Mouse (Mus musculus) liver, embryonic 14 days (tissue): ENCODE data around the gene Pdcl2. TPM values are rescaled to one million over a fixed set of nuclear protein-coding genes. Genes with fewer than 3 reads are reported as not detected.

Experiments
- polyA plus RNA-seq: library from polyadenylated mRNA; depleted of rRNA; stranded (reverse); fragments of >200 nt; gene quantifications from 2 replicates; pipeline ENCODE4 v1.2.3, GENCODE M21; 2012; rRNA removed

Pdcl2 gene
- not detected in 2 replicates for polyA plus RNA-seq

DNA sequence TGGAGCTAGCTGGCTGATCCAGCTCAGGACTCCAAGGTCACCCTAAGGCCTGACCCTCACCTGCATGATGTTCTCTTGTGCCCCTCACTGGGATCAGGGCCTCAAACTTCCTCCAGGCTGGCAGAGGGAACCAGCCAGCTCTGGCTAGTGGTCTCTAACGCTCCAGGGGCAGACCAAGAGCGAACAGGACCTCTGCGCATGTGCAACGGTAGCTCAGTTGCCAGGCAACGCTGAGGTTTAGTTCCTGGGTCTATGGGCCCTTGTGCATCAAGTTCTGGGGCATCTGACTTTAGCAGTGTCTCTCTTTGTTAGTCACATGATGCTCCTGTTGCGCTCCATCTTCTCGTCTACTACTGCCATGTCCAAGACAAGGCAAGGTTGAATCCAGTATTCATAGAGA, at the start of gene Pdcl2:
Gene Pdcl2, minus strand, starts transcription at position 204 of the 400 bp plus-strand sequence.

GRCm38 (mm10) chr5:76363453-76364104, 32.6 kb upstream of the Pdcl2 start, which contains the start of gene Nmu:
Gene Nmu, minus strand, starts transcription at chr5:76363788.

DNA sequence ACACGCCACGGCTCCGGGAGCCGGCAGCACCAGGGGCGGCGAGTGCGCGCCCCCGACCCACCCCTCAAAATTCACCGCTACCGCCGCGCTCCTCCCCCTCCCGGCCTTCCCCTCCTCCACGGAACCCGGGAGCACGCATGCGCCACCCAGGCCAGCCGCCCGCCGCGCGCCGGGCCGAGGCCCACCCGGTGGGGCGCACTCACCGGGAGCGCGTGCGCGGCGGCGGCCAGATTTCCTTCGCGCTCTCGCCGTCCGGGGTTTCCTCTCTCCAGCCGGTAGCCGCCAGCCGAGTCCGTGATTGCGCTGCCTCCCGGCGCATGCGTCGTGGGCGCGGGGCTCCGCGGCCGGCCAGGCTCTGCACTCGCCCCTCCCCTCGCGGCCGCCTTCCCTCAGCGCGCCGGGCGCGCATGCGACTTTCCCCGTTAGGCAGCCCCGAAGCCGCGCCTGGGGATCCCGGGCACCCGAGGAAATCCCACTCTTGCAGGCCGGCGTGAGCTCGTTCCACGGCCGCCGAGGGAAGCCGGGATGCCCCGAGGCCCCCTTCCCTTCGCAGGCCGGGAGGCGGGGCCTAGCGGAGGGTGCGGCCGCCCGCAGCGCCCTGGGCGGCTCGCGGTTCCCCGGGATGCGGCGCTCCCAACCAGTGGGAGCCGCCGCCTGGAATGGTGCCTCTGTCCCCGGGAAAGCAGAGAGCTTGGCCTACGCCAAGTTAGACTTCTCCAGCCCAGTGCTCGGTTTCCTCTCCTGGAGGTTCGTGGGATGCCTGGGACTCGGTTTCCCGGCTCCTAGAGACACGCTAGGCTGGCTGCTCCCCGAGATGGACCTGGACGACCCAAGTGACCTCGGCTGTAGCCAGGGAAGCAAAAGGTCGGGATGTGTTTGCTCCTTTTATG, 26.3 kb downstream of the Pdcl2 start, which contains the start of gene Clock:
Gene Clock, minus strand, starts transcription at position 341 of the 890 bp plus-strand sequence.

Other genes starting within 250 kb of the Pdcl2 start
- 8.7 and 9.3 TPM in 2 replicates for gene Srd5a3, start 190.9 kb downstream of the Pdcl2 start, polyA plus RNA-seq
- 22.7 and 25.4 TPM in 2 replicates for gene Tmem165, start 147.3 kb downstream of the Pdcl2 start, polyA plus RNA-seq
- 1.6 and 1.7 TPM in 2 replicates for gene Clock, start 26.4 kb downstream of the Pdcl2 start, polyA plus RNA-seq
- gene Nmu, start 32.6 kb upstream of the Pdcl2 start, polyA plus RNA-seq, result not detected in 2 replicates
- gene Gm7271, start 152.9 kb upstream of the Pdcl2 start, polyA plus RNA-seq, result not detected in 2 replicates
- gene Exoc1, start 198.2 kb upstream of the Pdcl2 start, polyA plus RNA-seq, result 17.0 and 18.6 TPM in 2 replicates